Mouse (Mus musculus) cerebellum, adult 8-10 months (tissue): ENCODE measurements around the gene Gemin5.
"Not testable (repeated sequence)": the region's sequence is repeated elsewhere in the genome, so short reads cannot be mapped to it uniquely, and the experiment has no call there.

ENCODE experiments used
- DNase-seq: peaks from one replicate; pipeline ENCODE4 v3.0.0; 2022

The Gemin5 gene

DNA sequence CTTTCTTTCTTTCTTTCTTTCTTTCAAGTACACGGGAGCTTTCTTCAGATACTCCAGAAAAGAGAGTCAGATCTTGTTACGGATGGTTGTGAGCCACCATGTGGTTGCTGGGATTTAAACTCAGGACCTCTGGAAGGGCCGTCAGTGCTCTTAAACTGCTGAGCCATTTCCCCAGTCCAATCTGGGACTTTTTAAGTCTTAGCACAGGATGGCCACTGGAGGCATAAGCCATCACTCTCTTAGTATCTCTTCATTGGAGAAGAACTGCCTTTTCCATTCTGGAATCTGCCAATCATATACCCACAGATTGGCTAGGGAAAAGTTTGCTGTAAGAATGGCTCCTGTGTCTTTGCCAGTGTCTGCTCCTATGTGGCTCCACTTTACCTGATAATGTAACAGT lies 61.3 kb downstream of the Gemin5 start:
- DNase-seq: no peak

DNA sequence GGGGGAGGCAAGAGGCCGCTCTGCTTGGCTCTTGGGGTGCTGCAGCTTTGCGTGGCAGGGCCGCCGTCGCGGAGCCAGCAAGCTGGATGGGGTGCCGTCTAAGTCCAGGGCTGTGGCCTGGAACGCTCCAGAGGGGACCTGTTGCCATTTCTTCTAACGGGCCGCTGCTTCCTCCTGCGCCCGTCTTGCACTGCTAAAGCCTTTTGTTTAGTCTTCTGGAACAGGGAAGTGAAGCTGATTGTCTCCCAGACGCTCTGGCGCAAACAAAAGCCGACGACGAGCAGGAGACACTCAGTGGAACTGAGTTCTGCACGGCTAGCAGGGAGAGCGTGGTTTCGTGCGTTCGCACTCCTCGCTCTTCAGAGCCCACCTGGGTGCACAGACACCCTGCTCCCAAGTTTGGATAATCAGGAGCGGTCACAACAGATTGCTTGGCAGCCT lies 64.0 kb downstream of the Gemin5 start:
- no peak for DNase-seq

DNA sequence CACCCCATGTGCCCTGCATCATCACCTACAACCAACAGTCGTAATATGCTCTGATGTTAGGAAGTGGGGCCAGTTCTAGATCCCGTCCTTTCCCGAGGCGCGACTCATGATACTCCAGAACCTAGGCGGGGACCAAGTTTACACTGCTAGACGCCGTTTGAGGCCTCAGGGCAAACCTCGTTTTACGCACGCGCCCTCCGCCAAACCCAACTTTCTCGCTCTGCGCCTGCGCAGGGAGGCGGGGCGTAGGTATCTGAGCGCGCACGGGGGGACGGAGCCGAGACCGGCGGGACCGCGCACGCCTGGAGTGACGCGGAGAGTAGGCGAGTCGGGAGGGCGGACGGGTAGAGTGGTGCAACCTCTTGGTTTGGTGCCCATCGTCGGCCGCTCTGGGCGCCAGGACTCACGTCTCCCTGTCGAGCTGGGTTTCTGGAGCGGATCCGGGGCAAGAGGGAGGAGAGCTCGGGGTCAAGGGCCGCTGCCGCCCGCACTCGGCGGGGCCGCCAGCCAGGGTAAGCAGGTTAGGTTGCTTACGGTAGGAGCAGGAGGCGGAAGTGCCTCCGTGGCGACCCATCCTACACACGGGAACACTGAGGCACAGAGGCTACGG lies 64.5 kb downstream of the Gemin5 start, which contains the start of gene Cnot8:
TSS of gene Cnot8 (plus strand) at position 457 of the 610 bp plus-strand sequence.
- peak; percentile 99 for DNase-seq

DNA sequence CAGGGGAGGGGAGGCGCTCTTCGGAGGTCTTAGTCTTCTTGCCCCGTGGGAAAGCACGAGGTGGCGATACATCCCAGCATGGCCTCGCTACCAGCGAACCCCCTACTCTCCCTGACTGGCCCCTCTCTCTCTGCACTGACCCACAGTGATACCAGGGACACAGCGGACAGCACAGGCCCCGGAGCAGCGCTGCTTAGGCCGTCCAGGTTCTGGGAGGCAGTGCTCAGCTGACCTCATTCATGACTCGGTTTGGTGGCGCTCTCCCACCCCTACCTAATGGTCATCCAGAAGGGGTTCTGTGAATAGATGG lies 65.0 kb downstream of the Gemin5 start:
- DNase-seq: no peak

DNA sequence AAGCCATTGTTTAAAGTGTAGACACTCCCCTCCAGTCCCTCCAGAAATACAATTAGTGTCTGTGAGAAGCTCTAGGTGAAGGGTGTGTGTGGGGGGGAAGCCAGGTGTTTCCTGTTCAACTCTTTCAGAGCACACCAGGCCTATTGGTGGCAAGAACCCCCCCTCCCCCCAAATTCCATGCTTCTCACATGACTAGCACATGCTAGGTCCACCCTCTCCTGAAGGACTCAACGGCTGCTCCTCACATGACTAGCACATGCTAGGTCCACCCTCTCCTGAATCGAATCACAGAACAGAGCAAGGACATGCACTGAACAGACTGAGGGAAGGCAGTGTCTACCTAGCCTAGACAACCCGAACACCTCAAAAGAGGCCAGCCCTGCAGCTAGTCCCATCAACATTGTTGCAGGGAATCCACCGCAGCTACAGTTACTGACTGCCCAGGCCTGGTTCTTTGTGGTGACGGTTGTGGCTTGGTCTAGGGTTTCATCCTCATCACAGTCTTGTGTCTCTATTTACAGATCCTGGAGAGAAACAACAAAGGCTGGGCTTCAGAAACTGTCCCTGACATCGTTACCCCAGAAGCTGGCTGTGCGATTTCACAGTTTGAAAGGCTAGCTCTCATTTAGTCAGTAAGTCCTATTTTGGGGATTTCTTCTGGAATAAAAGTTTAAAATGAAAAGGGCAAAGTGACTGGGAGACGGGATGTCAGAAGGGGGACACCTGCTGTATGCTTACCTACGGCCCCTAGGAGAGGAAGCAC lies 65.6 kb downstream of the Gemin5 start:
- DNase-seq: no peak

DNA sequence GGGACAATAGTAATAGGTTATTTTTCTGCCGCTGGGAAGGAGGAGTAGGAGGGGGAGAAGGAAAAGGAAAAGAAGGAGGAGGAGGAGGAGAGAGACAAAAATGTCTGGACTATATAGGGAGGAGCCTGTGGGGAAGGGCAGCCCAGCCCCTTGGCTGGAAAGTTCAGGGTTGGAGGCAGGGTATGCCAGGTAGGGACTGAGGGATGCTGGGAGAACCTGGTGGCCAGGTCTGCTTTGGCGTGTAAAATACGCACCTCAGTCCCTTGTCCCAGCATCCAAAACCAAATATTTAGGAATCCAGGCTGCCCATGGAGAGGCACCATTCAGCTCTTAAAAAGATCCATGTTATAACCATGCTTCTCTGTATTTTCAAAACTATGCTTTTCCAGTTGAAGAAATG lies 66.2 kb downstream of the Gemin5 start:
- DNase-seq: no peak

DNA sequence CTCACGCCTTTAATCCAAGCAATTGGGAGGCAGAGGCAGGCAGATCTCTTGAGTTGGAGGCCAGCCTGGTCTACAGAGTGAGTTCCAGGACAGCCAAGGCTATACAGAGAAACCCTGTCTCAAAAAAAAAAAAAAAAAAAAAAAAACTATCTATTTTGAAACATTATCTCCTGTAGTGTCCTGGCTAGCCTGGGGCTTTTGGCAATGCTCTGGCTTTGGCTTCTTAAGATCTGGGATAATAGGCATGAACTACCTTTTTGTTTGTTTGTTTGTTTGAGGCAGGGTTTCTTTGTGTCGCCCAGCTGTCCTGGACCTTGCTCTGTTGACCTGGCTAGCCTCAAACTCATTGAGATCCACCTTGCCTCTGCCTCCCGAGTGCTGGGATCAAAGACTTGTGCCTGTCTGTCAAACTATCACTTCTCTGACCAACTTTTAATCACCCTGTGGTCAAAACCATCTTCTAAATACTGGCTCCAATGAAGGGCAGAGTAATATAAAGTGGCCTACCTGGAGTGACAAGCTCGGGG lies 67.1 kb downstream of the Gemin5 start:
- DNase-seq: no peak

DNA sequence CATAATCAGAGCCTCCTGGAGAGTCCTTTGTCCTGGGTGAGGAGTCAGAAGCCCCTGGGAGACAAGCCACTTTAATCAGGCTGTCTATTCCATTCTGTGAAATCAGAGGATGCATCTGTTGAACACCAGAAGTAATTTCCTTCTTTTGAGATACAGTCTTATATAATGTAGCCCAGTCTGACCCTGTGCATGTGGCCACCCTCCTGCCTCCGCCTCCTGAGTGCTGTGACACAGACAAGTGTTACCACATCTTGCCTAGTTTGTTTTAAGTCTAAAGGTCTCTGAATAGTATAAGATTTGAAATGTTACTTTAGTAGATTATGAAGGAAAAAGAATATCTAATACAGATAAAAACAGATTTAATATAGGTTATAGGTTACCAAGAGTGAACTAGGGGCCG lies 68.3 kb downstream of the Gemin5 start:
- DNase-seq: no peak

DNA sequence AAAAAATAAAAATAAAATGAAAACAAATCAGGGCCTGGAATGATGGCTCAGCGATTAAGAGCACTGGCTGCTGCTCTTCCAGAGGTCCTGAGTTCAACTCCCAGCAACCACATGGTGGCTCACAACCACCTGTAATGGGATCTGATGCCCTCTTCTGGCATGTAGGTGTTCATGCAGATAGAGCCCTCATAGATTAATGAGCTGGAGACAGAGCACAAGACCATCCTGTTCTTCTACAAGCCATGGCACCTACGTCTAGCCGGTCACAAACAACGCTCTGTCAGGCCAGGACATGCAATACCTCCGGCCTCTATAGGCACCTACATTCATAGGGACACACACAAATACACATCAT lies 70.0 kb downstream of the Gemin5 start:
- not testable (repeated sequence) for DNase-seq

DNA sequence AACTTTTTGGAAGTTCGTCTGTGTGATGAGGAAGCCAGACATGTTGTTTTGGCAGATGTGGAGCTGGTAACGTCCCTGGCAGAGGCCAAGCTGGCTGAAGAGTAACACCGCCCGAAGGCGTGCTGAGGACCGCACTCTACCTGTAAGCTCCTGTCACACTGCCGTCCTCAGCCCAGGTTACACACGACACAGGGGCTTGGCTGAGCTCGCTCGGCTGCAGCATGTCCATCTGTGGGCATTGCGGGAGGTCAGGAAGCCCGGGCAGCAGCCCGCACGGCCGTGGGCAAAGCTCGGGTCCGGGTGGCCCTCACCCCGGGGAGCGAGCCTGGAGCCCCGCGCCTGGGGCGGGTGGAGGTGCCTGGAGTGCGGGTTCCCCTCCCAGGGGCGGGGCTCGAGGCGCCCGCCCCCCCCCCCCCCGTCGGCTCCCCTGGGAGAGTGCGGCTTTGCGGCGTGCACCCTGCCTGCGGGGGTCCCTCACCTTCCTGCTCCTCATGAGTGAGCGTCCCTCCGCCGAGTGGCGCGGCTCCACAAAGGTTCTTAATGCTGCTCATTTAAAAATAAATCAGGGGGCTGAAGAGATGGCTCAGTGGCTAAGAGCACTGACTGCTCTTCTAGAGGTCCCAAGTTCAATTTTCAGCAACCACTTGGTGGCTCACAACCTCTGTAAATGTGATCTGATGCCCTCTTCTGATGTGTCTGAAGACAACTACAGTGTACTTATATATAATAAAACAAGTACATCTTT lies 70.5 kb downstream of the Gemin5 start:
- DNase-seq: no peak

DNA sequence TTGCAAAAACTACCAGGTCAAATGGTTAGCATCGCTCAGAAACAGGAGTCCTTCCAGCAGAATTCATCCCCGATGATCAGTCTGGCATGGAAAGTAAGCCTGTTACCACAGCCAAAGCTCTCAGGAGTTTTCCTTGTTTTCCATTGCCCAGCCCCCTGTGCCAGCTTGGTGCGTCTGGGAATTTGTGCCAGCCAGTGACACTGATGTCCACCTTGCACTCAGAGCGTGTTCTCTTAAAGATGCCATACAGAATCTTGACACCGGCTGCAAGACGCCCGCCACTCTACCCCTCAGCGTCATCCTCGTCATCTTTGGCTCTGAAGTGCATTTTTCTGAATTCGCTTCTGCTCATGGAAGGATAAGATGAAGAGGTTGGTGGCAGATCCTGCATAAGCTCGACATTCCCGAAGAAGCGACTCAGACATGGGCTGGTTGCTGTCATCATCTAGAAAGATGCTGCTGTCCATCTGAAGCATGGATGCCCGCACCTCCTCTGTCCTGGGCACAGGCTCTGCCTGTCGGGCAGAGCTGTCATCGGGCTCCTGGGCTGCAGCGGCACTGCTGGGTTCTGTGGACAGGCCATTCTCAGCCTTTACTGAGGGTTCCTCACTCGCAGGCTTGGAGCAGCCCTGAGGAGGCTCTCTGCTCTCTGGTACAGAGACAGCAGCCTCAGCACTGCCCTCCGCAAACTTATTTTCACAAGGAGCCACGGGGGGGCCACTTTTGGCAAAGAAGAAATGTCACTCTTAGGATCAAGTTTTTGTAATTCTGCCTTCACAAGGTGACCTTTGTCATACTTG lies 71.3 kb downstream of the Gemin5 start:
- DNase-seq: peak; percentile 59

DNA sequence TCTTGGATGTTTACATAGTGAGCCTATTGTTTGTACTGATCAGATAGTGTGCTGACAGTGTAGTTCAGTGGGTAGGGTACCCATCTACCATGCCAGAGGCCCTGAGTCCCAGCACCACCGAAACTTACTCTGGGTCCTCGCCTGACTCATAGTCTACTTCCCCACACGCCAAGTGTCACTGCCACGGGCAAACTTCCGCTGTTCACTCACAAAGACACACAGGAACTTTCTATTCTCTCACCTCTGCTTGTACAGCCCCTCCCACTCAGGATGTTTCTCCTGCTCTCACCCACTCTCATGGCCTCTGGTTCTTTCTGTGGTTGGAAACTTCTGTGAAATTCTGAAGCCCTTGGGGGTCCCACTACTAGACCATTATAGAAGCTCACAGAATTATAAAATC lies 72.2 kb downstream of the Gemin5 start:
- DNase-seq: no peak

DNA sequence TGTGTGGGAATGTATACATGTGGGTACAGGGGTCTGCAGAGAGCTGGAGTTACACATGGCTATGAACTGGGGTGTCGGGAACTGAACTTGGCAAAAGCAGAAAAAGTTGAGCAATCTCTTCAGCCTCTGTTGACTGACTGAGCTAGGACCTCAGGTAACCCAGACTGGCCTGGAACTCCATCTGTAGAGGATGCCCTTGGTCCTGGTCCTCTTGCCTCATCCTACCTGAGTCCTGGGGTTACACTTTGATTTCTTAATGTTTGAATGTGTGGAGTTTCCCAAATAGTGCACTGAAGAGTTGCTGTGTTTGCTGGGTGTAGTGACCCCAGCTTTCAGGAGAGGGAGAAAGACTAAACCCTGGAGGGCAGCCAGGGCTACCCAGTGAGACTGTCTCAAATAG lies 72.8 kb downstream of the Gemin5 start:
- no peak for DNase-seq

DNA sequence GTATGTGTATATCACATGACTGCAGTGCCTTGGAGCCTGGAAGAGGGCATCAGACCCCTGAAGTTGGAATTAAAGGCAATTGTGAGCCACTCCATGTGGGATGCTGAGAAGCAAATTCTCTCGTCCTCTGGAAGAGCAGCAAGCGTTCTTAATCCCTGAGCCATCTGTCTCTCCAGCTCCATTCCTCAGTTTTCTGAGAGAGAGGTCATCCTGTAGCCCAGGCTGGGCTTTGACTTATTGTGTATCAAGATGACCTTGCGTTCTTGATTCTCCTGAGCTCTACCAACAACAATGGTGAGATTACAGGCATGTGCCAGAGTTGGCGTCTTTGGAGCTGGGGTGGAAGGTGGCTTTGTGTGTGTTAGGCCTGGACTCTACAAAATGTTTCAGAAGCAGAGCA lies 73.6 kb downstream of the Gemin5 start:
- no peak for DNase-seq

DNA sequence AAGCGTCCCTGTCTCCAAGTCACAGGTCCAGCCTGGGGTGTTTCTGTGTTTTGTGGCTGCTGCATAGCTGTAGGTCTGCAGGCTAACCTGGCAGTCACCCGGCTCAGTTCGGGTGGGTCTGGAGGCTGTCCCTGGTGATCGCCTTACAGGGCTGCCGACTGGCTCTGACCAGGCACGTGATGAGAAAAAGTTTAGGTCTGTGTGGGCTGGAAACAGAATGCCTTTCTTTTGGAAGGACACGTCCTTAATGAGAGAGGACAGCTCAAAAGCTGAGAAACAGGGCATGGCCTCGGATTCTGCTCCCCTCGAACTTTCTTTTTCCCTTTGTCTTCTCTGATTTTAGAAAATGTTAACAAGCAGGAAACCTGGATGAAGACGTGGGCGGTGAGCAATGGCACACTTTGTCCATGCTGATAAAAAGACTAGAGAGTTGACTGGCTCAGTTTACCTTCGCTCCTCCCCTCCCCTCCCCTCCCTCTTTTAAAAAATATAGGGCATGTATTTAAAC lies 75.3 kb downstream of the Gemin5 start, which contains the start of gene Gm12248:
TSS of gene Gm12248 (minus strand) at position 114 of the 508 bp plus-strand sequence.
- DNase-seq: no peak

DNA sequence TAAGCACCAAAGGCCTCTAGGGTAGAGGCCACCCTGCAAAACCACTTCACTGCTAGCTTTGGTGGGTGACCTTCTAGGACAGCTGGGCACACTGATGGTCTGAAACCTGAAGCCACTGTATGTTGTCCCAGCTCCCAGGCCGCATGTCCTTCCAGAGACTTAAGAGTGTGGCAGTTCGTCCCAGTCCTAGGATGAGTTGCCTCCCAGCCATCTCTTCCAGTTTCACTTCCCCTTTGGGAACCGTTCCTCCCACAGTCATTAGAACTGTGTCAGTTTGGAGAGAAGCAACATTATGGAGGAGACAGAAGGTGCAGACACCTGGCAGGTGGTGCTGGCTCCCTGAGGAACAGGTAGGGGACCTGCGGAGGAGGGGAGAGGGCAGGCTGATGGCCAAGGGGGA lies 75.8 kb downstream of the Gemin5 start:
- DNase-seq: no peak

DNA sequence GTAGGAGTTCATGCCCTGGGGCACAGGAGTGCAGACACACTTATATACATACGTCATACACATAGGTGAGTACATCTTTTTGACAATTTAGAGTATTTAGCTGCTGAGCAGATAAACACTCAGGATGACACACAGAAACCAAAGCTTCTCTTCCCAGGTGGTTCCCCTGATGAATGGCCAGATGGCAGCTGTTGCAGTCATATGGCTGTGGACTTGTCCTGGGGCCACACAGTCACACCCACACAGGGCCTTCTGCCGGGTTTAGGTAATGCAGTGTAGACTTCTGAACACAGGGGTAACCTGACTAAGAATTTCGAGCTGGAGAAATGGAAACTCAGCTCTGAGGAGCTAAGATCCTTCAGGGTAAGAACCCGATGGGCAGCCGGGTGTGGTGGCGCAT lies 86.6 kb downstream of the Gemin5 start:
- no peak for DNase-seq

DNA sequence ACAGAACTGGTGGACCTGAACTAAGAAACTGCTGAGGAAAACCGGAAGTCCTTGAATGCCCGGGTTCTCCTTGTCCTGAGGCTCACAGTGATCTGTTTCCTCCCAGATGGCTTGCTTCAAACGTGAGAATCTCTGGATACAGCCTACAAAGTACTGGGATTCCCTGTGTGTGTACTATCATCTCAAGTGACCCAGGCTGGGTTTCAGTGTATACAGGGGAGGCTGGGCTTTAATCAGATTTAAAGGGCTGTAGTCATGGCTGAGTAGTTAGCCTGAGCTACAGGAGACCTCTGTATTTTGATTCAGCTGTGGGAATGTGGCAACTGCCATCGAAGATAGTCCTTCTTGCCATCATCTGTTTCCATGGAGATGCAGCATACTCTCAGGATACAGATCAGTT lies 91.1 kb downstream of the Gemin5 start:
- DNase-seq: no peak

DNA sequence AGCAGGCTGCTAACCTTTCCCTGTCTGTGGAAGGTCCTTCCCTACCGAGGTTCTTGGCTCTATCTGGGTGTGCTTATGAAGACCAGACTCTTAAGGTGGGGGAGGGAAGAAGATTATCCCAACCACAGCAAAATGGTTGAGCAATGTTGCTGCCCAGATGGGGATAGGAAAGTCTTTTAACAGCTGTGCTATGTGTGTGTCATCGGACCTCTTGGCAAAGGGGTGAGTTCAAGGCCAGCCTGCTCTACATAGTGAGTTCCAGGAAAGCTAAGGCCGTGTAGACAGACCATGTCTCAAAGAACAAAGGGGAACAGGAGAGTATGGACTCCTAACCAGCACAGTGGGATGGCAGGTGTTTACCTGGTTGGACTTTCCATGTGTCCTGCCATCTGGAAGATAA lies 95.4 kb downstream of the Gemin5 start:
- DNase-seq: no peak
